Mouse (Mus musculus) left cerebral cortex, postnatal 14 days (tissue): ENCODE results near the gene Lrrc8c. TPM values are rescaled to one million over a fixed set of nuclear protein-coding genes. Genes with fewer than 3 reads are reported as not detected.

Experiments
- DNase-seq, 2 experiments: peaks; one replicate each; pipeline ENCODE4 v3.0.0; 2021 to 2022; ENCODE audit warnings: low spot score in 2 of 2, mixed read lengths in 1 of 2
- intact Hi-C: fragments of 180-260 bp; cut with DNase I; formaldehyde crosslinking; loops from one replicate; pipeline ENCODE4 v1.15.1; 2025
- total RNA-seq, 2 experiments: library from RNA; stranded (reverse); gene quantifications; 2 replicates each; pipeline ENCODE4 v1.2.3; 2021

Gene Lrrc8c
- total RNA-seq, 2 experiments from 2014 or later = 28.2 to 36.4 TPM

DNA sequence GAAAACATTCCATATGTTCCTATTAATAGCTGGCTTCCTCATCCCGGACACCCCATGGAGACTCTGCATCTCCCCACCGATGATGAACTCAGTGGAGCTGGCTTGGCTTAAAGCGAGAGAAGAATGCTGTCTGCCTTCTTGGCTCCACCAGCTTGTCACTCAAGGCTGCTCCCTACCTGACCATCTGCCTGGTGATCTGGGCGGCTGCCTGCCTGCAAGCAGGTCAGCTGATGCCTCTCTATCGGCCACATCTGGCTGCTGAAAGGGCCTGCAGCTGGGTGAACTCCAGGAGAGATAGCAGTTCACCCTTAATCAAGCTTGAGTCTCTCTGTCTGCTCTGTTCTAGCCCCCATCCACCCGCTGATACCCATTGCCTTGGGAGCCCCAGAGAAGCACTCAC is 56.7 kb downstream of the Lrrc8c start:
- intact Hi-C loops = no loop called here
- no peak for DNase-seq

DNA sequence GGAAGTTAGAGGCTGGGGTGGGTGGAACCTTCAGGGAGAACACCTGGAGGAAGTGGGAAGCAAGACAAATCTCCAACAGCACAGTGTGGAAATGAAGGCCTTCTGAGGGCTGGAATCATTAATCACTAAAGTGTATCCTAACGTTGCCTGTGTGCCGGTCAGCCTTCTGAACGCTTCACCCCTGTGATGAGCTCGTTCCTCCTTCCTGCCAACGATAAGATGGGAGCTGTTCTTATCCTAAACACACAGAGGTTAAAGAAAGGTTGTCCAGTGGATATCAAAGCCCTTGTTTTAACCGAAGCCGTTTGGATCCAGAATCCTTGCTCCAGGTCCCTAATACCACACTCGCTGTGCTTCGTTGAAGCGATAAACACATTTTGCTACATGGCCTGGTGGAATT is 61.7 kb downstream of the Lrrc8c start:
- intact Hi-C loops = no loop called here
- DNase-seq = no peak

DNA sequence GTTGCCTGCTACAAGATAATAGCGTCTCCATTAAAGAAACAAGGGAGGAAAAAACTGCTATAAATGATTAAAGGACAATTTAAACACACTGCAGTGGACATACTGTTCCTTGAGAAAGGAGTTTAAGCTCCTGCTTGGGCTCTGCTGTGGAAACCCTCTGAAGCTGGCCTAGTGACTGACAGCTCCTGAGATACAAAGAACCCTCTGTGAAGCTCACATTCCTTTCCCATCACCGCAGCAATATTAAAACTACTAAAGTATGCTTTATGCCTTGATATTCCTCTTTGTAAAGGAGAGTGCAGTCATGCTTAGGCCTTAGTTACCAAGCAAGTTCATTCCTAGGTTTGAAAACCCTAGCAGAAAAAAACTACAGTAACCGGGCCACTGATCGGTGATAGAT is 66.7 kb downstream of the Lrrc8c start:
- no peak for DNase-seq
- intact Hi-C loops = no loop called here

DNA sequence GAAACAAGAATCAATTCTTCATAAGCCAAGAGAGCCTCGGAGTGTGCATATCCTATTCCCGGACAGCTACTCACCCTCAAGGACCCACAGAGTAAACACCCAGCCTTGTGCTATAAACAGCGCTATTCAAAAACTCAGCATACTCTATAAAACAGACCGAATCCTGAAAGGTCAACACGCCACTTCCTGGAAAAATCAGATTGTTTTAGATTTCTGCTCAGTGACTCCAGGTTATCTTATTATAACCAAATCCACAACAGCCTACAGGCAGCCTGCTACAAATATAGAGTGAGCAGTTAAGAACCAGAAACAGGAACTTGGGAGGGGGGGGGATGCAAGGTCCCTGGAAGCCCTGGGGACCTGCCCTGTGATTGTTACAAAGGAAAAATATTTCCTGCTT is 67.5 kb downstream of the Lrrc8c start:
- intact Hi-C loops = no loop called here
- no peak for DNase-seq

DNA sequence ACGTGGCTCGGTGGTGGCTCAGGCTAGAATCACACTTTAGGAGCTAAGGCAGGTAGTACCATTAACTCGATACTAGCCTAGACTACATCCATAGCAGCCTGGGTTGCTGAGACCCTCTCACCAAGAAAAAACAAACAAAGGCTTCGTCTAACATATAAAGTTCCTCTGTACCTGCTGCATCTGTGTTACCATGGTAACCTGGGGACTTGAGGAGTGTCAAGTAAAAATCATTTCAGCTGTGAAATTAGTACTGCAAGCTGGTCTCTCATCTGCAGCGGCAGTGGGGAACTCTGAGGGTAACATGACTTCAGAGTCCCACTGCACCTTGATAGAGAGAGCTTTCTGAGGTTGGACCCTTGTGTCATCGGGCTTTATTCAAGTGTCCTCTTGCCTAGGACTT is 68.3 kb downstream of the Lrrc8c start:
- intact Hi-C loops = no loop called here
- DNase-seq = no peak

DNA sequence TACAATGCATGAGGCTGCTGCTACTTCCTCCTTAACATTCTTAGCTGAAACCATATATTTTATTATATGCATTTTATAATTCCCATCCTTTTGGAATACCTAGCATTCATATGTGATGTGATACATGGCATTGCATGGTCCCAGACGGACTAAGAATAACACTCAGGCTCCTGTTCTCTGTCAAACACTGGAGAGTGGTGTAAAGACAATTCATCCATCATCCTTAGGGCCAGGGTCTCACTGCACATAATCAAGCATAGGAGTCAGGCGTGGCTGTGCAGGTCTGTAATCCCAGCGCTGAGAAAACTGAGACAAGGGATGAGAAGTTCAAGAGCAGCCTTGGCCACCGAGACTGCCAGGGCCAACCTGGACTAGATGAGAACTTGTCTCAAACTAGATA is 69.5 kb downstream of the Lrrc8c start:
- DNase-seq = no peak
- intact Hi-C loops = no loop called here

DNA sequence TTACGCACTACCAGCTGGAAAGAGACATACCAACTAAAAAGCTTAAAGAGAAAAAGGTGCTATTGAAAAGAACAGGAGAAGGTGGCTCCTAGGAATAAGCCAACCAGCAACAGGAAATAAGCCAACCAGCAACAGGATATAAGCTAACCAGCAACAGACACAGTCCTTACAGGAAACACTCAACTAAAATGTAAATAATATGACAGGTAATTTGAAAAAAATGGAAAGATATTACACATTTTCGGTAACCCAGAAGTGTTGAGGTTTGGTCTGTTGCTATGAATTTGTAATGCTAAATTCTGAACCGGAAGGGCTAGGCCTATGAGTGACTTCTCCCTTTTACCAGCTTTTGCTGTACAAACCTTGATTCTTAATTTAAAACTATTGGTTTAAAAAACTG is 69.9 kb downstream of the Lrrc8c start:
- DNase-seq = no peak
- intact Hi-C loops = no loop called here

DNA sequence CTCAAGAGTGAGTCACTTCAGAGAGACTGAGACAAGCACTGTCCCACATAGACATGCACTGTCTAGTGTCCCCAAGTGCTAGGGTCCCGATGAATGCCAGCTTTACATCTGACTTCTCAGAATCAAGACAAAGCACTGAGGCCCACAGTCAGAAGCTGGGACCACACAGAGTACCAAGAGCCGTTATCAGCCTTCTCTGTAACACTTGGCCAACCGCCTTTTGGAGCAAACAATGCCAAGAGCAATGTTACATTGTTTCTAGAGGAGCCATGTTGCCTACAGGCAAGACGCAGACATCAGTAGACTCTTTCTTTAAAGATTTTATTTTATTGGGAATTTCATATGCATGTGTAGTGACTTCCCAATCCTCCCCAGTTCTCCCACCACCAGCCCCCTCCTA is 73.2 kb downstream of the Lrrc8c start:
- no peak for DNase-seq
- intact Hi-C loops = no loop called here

DNA sequence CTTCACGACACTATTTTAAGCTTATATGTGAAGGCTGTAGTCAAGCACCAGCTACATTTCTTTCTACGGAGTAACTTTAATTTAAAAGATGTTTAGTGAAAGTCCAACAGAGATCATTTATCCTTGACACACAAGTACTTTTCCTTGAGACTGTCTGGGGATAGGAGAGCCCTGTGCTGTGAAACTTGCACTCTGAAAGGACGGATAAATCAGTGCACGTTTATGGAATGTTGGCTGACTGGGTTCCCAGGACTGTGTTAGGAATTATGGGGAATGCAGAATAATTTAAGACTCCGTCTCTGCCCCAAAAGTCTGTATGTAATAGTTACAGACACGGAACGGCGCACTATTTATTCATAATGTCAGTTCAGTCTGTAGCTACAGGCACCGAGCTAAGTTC is 74.4 kb downstream of the Lrrc8c start:
- intact Hi-C loops = no loop called here
- no peak for DNase-seq

DNA sequence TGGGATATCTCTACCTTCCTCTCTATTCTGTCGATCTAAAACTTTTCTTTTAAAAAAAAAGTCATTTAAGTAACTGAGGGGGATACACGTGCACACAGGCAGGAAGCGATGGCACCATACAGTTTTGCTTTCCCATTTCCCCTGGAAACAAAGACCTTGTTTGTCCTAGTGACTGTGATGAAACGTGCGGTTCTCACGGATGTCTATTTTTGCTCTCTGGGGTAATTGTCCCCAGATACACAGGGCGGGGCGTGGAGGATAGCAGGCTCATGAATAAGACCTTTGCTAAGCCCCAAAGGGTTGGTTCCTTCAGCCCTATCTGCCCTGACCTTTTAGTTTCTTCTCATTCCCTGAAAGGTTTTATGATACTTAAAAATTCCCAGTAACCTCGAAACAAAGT is 79.7 kb downstream of the Lrrc8c start:
- no peak for DNase-seq
- intact Hi-C loops = no loop called here

DNA sequence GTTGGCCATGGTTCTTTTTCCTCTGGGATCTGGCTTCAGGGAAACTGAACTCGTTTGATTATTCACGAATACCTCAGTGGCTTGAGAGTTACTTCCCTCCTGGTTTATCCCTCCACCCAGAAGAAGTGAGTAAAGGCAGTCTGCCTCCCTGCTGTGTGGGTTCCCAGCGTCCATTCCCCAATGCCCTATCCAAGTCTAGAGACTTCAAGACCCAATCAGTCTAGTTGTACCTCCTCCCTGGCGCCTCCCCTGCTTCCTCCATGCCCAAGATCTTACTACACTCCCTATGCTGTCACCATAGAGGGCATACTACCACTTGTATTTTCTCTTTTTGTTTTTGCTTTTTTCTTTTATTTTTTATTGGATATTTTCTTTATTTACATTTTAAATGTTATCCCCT is 80.1 kb downstream of the Lrrc8c start:
- intact Hi-C loops = no loop called here
- no peak for DNase-seq

DNA sequence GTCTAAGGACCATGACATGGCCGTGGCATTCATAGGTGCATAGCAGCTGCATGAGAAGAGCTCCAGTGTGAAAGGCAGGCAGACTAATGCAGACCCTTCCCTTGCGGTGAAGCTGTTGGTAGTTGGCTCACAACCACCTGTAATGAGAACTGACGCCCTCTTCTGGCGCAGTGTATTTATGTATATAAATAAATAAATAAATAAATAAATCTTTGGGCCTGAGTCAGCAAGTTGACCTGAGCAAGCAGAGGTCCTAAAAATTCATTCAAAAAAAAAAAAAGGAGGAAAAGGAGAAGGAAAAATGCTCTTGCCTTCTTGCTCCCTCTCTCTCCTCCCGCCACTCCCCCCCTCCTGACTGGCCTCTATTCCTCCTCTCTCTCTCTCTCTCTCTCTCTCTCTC is 81.8 kb downstream of the Lrrc8c start:
- intact Hi-C loops = no loop called here
- no peak for DNase-seq

DNA sequence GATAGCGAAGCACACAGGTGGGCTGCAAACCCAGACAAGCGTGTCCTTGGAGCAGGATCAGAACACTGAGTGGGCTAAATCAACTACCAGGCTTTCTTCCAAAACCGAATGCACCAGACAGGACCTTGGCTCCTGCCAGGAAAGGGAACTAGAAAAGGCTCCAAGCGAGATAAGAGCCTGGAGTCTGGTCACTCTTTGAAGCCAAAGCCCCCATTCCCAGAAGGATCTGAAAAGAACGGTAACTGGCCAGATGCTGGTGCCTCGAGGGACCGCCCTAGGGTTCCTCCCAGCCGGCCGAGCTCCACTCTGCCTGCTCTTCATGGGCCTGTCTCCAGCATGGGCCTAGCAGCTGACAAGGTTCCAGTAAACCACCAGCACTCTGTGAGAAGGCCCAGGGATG is 83.4 kb downstream of the Lrrc8c start:
- intact Hi-C loops = no loop called here

DNA sequence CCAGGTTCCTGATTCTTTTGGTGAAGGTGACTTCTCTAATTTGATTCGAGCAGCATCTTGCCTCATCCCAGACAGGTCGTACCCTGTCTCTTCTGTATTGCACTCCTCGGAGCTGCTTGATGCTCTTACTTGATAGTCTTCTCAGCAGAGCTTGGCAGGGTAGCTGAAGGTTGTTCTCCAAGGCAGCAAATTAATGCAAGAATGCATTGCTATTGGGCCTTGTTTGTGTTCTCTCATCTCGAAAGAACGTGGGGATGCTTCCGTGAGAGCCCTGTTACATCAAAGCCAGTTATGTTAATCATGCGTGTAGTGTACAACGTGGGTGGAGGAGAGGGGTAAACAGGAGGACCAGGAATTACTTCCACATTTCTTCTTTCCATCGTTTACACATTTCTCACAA is 86.5 kb downstream of the Lrrc8c start:
- DNase-seq = peak in 1 of 2 experiments; percentile 14
- intact Hi-C loops = no loop called here

More for the DNA sequence above, 83.4 kb downstream of the Lrrc8c start:
- peak in 1 of 2 experiments; percentile 30 for DNase-seq

DNA sequence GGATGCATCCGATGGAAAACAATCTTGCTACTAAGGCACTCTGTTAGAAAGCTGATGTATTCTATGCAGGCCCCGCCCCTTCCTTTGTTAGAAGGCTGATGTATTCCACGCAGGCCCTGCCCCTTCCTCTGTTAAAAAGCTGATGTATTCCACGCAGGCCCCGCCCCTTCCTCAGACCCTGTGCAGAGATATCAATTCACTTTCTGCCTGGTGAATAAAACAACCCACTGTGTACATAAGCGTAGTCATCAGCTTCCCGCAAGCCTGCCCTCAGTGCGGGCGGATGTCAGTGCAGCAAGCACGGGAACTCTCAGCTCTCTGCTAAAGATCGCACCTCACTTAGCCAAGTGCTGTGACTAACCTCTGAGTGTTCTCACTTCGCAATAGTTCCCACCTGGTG is 90.5 kb downstream of the Lrrc8c start:
- intact Hi-C loops = no loop called here
- DNase-seq = no peak

DNA sequence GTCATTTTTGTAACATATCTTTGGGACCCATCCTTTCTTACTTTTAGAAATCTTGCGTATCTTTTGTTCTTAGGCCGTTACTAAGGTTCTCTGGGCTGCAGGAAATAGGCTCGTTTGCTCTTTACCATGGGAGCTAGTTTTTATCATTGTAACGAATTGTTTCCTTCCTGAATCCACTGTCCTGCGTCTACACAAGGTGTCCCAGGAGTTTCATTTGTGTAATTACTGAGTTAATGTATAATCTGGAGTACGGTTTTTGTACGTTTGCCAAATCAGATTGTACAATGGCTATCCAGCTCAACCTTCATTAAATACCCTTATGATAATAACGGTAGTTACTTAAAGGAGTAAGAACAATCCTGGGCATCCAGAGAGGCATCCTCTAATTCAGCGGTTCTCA is 93.8 kb downstream of the Lrrc8c start:
- no peak for DNase-seq
- intact Hi-C loops = no loop called here

DNA sequence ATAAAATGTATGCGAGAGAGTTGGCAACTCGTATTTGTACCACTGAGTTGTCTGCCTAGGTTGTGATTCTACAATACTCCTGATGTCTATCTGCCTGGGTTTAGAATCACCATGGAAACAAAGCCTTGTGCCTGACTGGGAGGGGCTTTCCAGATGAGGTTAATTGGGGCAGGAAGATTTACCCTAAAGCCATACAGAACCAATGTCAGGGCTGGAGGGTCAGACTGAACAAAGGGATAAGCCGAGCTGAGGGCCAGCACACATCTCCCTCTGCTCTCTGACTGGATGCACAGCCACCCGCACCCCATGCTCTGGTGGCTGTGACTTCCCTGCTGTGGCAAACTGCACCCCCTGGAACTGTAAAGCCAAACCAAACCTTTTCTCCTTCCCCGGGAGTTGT is 94.8 kb downstream of the Lrrc8c start:
- intact Hi-C loops = no loop called here

DNA sequence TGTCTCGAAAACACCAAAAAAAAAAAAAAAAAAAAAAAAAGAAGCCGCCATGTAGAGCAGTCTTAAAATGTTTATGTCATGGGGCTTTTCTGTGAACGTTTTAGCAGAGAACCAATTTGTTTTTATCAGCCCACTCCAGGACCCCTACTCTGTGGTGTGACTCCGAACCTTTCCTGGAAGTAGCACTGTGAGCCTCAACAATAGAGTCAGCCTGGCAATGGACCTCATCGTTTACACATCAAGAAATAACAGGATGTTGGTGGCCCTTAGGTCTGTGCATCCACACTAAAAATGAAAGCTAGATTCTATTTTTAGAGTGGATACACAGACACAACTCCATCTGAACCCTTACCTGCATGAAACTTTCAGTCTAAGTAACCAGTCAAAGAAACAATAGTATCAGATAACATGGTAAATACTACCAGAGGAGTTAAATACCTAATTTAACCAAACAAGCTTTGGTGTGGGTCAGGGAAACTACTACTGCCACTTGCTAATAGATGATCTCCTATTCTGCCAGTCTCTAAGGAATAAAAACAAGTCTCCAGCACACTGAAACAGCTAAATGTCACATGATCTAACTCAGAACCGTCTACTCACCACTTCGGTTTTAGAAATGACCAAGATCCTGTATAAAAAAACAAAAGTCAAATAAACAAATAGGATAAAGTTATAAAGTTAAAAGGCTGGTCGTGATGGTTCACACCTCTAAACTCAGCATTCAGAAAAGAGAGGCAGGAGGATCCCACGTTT is 95.7 kb downstream of the Lrrc8c start:
- intact Hi-C loops = no loop called here
- no peak for DNase-seq

More for the DNA sequence above, 94.8 kb downstream of the Lrrc8c start:
- DNase-seq = no peak

DNA sequence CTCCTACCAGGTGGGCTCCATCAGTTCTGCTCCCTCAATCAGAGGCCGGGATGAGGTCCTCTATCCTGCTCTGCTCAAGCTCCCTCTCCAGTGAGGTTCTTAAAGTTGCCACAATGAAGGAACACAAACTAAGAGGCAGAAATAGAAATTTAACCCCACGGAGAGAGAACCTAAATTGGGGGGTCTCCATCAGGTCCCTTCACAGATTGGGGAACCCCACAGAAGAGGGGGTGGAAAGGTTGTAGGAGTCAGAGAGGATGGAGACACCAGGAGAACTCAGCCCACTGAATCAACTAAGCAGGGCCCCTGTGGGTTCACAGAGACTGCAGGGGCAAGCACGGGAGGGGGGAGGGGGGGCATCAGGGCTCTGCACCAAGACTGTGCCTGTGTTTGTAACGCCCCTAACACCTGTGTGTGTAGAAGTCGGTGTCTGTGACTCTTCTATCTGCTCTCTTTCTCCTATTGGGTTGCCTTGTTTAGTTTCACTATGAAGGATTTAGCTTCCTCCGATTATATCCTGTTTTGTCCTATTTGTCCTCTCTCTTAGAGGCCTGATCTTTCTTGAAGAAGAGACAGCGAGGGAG is 96.8 kb downstream of the Lrrc8c start:
- intact Hi-C loops = no loop called here
- DNase-seq = no peak

DNA sequence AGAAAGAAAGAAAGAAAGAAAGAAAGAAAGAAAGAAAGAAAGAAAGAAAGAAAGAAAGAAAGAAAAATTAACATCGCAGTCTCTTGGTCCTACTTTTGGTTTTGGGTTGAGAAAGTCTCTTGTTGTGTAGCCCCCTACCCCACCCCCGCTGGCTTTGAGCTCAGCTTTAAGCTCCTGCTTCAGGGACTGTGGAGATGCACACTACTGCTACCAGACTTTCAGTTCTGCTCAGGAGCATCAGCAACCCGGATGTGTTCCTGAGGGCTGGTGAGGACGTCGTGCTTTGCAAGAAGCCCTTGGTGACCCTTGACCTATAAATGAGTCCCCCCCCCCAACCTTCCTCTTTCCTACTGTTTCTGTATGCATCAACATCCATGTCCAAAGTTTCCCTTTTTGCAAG is 97.3 kb downstream of the Lrrc8c start:
- intact Hi-C loops = no loop called here
- DNase-seq = no peak

DNA sequence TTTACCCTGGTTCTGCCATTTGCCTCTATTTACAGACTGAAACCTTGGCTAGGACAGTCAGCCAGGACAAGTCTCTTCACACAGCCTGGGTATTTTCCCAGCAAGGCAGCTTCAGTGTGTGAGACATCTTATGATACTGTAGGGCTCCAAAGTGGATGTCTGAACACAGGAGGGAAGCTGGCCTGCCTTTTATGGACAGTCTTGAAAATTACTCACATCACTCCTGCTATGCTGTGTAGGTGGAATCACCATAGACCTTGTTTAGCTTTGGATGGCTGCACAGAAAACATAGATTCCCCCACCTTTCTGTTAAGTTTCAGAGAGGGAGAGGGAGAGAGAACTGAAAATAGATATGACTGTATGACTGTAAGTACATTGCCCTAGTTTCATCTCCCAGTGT is 99.3 kb downstream of the Lrrc8c start:
- intact Hi-C loops = no loop called here
- peak in 1 of 2 experiments; percentile 61 for DNase-seq

DNA sequence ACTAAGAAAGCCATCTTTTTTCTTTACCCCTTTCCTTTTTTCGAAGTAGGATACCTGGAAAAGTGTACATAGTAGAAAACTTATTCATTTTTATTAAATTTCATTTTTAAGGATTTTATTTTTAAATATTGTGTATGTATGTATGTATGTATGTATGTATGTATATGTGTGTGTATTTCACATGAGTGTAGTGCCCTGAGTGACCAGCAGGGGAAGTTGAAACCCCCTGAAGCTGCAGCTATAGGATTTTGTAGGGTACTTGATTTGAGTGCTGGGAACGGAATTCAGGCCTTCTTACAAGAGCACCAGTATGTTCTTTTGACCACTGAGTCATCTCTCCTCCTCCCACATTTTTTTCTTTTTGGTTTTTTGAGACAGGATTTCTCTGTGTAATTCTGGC is 100.5 kb downstream of the Lrrc8c start:
- no peak for DNase-seq
- intact Hi-C loops = no loop called here
